Mouse (Mus musculus): ENCODE measurements at regions not wholly inside any gene's neighbourhood (a gene's known extent, or its start where the extent isn't known, plus 50 kb on each side); places are given as distances from the start of the nearest gene placed in this dataset.

DNA sequence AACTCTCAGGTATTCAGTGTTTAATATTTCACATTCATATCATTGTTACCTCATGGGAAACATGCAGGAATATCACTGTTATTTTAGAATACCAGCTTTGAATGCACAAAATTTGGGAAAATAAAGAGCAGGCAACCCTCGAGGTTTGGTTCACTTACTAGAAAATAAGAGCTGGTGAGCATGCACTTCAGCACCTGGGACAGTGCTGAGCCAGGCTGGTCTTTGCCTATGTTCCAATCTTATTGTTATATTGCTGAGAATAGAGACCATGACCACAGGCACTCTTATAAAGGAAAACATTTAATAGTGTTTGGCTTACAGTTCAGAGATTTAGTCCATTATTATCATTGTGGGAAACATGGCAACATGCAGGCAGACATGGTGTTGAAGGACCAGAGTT is 92.9 kb upstream of the Rbfox1 start:
- no peaks in the 10 kb centered on the region for H3K27me3 ChIP-seq (ENCODE audit: control insufficient read depth, insufficient read depth, low read length)
- DNase-seq (ENCODE audit: low read depth in 1 of 2, low spot score in 2 of 2) = no peak
- H3K27ac ChIP-seq (ENCODE audit: insufficient read depth, low read length) = no peak overlapping the region
- H3K36me3 ChIP-seq (ENCODE audit: control insufficient read depth, insufficient read depth, low read length) = no peaks in the 10 kb centered on the region
- TF ChIP-seq CTCF (IDR thresholded peaks at IDR 0.05; ENCODE audit: extremely low read depth, insufficient read depth, insufficient read length, insufficient replicate concordance) (no peak), POLR2A (IDR thresholded peaks at IDR 0.05; ENCODE audit: low read depth, low read length) (no peak)
- H3K4me3 ChIP-seq (ENCODE audit: extremely low read depth, insufficient read depth, insufficient read length) = no peak overlapping the region
- no peaks in the 10 kb centered on the region for H3K4me1 ChIP-seq (ENCODE audit: control insufficient read depth, insufficient read depth, insufficient read length)
- 48% methylated on average over 1 of the region's 1 CpGs for WGBS

- Histone ChIP-seq H3K27ac (ENCODE audit: insufficient read depth, low read length) (no peak overlapping the region), H3K4me3 (ENCODE audit: extremely low read depth, insufficient read depth, insufficient read length) (no peak overlapping the region), H3K4me1 (ENCODE audit: control insufficient read depth, insufficient read depth, insufficient read length) (no peaks in the 10 kb centered on the region), H3K27me3 (ENCODE audit: control insufficient read depth, insufficient read depth, low read length) (no peaks in the 10 kb centered on the region), H3K36me3 (ENCODE audit: control insufficient read depth, insufficient read depth, low read length) (no peaks in the 10 kb centered on the region)
- TF ChIP-seq CTCF (IDR thresholded peaks at IDR 0.05; ENCODE audit: extremely low read depth, insufficient read depth, insufficient read length, insufficient replicate concordance) = no peak
- TF ChIP-seq POLR2A (IDR thresholded peaks at IDR 0.05; ENCODE audit: low read depth, low read length) = no peak
- DNase-seq (ENCODE audit: low read depth in 1 of 2, low spot score in 2 of 2) = no peak
- 77% methylated on average over 3 of the region's 3 CpGs for WGBS
Observed at GRCm38 (mm10) chr16:5790161-5790560, 95.0 kb upstream of the Rbfox1 start.

DNA sequence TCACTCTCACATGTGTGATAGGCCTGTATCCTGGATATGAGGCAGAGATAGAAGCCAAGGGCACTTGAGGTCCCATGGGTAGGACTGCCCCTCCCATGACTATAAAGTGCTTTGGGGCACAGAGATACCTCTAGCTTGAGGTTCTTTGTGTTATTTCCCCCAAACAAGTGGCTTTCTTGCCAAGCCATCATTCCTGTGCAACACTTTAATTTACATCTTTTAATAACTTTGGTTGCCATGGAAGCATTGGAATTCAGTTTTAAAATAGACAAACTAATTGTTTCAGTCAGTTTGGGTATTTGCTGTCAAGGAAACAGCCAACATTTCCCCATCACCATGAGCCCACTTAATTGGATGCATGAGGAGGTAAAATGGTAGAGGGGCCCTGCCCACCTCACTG is 97.9 kb upstream of the Rbfox1 start:
- Histone ChIP-seq H3K27ac (ENCODE audit: insufficient read depth, low read length) (no peak overlapping the region), H3K4me1 (ENCODE audit: control insufficient read depth, insufficient read depth, insufficient read length) (no peaks in the 10 kb centered on the region), H3K36me3 (ENCODE audit: control insufficient read depth, insufficient read depth, low read length) (no peaks in the 10 kb centered on the region), H3K4me3 (ENCODE audit: extremely low read depth, insufficient read depth, insufficient read length) (no peak overlapping the region), H3K27me3 (ENCODE audit: control insufficient read depth, insufficient read depth, low read length) (no peaks in the 10 kb centered on the region)
- no peak for DNase-seq (ENCODE audit: low read depth in 1 of 2, low spot score in 2 of 2)
- TF ChIP-seq CTCF (IDR thresholded peaks at IDR 0.05; ENCODE audit: extremely low read depth, insufficient read depth, insufficient read length, insufficient replicate concordance) = no peak
- no peak for TF ChIP-seq POLR2A (IDR thresholded peaks at IDR 0.05; ENCODE audit: low read depth, low read length)

DNA sequence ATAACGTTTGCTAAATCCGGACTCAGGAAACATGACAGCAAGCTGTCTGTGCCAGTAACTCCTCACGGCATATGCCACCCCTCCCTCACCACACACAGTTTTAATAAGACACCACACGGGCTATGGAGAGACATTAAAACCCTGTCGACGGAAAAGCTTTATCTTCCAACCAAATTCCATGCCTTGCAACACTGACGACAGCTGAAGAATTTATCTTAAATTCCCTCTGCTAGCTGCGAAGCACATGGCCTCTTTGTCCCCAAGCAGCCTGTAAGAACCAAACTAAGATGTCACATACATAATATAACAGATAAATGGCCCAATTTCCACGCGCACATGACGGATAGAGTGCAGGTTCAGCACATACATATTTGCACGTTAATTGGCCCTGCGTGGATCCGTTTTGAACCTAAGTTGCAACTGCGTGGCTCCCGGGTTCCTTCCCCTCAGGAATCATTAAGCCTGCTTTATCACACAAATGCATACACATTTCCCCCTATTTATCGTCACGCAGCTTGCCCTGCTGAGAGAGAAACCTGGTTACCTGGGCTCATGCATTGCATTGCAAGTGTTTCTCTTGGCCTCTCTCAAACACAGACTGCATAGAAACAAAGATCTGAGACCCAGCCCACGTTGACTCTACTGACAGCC is 118.3 kb upstream of the Rbfox1 start:
- Histone ChIP-seq H3K36me3 (ENCODE audit: control insufficient read depth, insufficient read depth, low read length) (no peaks in the 10 kb centered on the region), H3K4me3 (ENCODE audit: extremely low read depth, insufficient read depth, insufficient read length) (no peak overlapping the region), H3K27ac (ENCODE audit: insufficient read depth, low read length) (no peak overlapping the region), H3K27me3 (ENCODE audit: control insufficient read depth, insufficient read depth, low read length) (no peaks in the 10 kb centered on the region), H3K4me1 (ENCODE audit: control insufficient read depth, insufficient read depth, insufficient read length) (no peaks in the 10 kb centered on the region)
- no peak for DNase-seq (ENCODE audit: low read depth in 1 of 2, low spot score in 2 of 2)
- WGBS = 83% methylated on average over 19 of the region's 19 CpGs
- TF ChIP-seq POLR2A (IDR thresholded peaks at IDR 0.05; ENCODE audit: low read depth, low read length) (no peak), CTCF (IDR thresholded peaks at IDR 0.05; ENCODE audit: extremely low read depth, insufficient read depth, insufficient read length, insufficient replicate concordance) (no peak)

GRCm38 (mm10) chr16:5765143-5765542 is 120.0 kb upstream of the Rbfox1 start:
- 36% methylated on average over 4 of the region's 4 CpGs for WGBS

DNA sequence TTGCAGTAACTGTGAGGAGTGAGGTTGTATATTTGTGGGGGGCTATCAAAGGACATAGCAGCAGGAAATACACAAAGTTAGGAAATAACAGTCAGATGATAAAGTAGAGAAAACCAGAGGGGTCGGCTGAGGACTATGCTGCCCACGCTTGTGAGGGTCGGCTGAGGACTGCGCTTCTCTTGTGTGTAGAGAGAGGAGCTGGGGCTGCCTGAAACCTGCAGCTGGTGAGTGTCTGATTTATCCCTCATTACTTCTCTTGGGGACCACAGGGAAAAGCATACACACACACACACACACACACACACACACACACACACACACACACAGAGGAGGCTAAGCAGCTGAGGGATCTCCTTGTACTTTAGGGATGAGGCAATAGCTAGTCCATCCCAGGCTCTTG is 124.3 kb upstream of the Rbfox1 start:
- 93% methylated on average over 4 of the region's 4 CpGs for WGBS
- Histone ChIP-seq H3K27ac (ENCODE audit: insufficient read depth, low read length) (no peak overlapping the region), H3K27me3 (ENCODE audit: control insufficient read depth, insufficient read depth, low read length) (no peaks in the 10 kb centered on the region), H3K36me3 (ENCODE audit: control insufficient read depth, insufficient read depth, low read length) (no peaks in the 10 kb centered on the region), H3K4me3 (ENCODE audit: extremely low read depth, insufficient read depth, insufficient read length) (no peak overlapping the region), H3K4me1 (ENCODE audit: control insufficient read depth, insufficient read depth, insufficient read length) (no peaks in the 10 kb centered on the region)
- TF ChIP-seq POLR2A (IDR thresholded peaks at IDR 0.05; ENCODE audit: low read depth, low read length) (no peak), CTCF (IDR thresholded peaks at IDR 0.05; ENCODE audit: extremely low read depth, insufficient read depth, insufficient read length, insufficient replicate concordance) (no peak)
- DNase-seq (ENCODE audit: low read depth in 1 of 2, low spot score in 2 of 2) = no peak

More at GRCm38 (mm10) chr16:5765143-5765542, 120.0 kb upstream of the Rbfox1 start:
- Histone ChIP-seq H3K36me3 (ENCODE audit: control insufficient read depth, insufficient read depth, low read length) (no peaks in the 10 kb centered on the region), H3K4me3 (ENCODE audit: extremely low read depth, insufficient read depth, insufficient read length) (no peak overlapping the region), H3K4me1 (ENCODE audit: control insufficient read depth, insufficient read depth, insufficient read length) (no peaks in the 10 kb centered on the region), H3K27me3 (ENCODE audit: control insufficient read depth, insufficient read depth, low read length) (no peaks in the 10 kb centered on the region), H3K27ac (ENCODE audit: insufficient read depth, low read length) (no peak overlapping the region)
- no peak for TF ChIP-seq POLR2A (IDR thresholded peaks at IDR 0.05; ENCODE audit: low read depth, low read length)
- no peak for TF ChIP-seq CTCF (IDR thresholded peaks at IDR 0.05; ENCODE audit: extremely low read depth, insufficient read depth, insufficient read length, insufficient replicate concordance)
- no peak for DNase-seq (ENCODE audit: low read depth in 1 of 2, low spot score in 2 of 2)

GRCm38 (mm10) chr16:5759021-5759420 is 126.1 kb upstream of the Rbfox1 start:
- Histone ChIP-seq H3K36me3 (ENCODE audit: control insufficient read depth, insufficient read depth, low read length) (no peaks in the 10 kb centered on the region), H3K27ac (ENCODE audit: insufficient read depth, low read length) (no peak overlapping the region), H3K4me1 (ENCODE audit: control insufficient read depth, insufficient read depth, insufficient read length) (no peaks in the 10 kb centered on the region), H3K27me3 (ENCODE audit: control insufficient read depth, insufficient read depth, low read length) (no peaks in the 10 kb centered on the region), H3K4me3 (ENCODE audit: extremely low read depth, insufficient read depth, insufficient read length) (no peak overlapping the region)
- TF ChIP-seq CTCF (IDR thresholded peaks at IDR 0.05; ENCODE audit: extremely low read depth, insufficient read depth, insufficient read length, insufficient replicate concordance) (no peak), POLR2A (IDR thresholded peaks at IDR 0.05; ENCODE audit: low read depth, low read length) (no peak)
- DNase-seq (ENCODE audit: low read depth in 1 of 2, low spot score in 2 of 2) = no peak
- 90% methylated on average over 2 of the region's 2 CpGs for WGBS

All from spleen, adult 2 months (tissue).